Mouse (Mus musculus) ovary, adult 2 months (tissue): ENCODE results near the gene Vps4b. TPM values are rescaled to one million over a fixed set of nuclear protein-coding genes. Genes with fewer than 3 reads are reported as not detected.

Source experiments
- polyA plus RNA-seq: library from polyadenylated mRNA; depleted of rRNA; stranded (reverse); fragments of >200 nt; gene quantifications from 2 replicates; pipeline ENCODE4 v1.2.3, GENCODE M21; 2012; rRNA removed

Gene Vps4b
- 18.0 and 18.5 TPM in 2 replicates for polyA plus RNA-seq

DNA sequence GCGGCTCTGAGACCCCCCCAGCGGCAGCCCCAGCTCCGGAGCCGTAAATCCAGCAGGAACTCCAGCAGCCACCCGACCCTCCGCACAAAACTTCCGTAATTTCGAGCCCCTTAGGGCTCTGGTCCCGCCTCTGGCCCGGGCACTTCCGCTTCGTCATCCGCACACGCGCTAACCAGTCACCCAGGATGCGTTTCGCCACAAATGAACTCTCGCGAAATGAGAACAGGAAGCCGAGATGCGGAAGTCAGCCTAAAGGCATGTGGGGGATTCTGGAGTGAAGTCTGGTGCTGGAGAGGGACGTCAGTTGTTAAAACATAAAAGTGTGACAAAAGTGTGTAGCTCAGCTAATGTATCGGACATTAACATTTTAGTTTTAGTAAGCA is at the start of gene Vps4b:
Vps4b (minus strand) TSS at position 187 of the 383 bp plus-strand sequence.

DNA sequence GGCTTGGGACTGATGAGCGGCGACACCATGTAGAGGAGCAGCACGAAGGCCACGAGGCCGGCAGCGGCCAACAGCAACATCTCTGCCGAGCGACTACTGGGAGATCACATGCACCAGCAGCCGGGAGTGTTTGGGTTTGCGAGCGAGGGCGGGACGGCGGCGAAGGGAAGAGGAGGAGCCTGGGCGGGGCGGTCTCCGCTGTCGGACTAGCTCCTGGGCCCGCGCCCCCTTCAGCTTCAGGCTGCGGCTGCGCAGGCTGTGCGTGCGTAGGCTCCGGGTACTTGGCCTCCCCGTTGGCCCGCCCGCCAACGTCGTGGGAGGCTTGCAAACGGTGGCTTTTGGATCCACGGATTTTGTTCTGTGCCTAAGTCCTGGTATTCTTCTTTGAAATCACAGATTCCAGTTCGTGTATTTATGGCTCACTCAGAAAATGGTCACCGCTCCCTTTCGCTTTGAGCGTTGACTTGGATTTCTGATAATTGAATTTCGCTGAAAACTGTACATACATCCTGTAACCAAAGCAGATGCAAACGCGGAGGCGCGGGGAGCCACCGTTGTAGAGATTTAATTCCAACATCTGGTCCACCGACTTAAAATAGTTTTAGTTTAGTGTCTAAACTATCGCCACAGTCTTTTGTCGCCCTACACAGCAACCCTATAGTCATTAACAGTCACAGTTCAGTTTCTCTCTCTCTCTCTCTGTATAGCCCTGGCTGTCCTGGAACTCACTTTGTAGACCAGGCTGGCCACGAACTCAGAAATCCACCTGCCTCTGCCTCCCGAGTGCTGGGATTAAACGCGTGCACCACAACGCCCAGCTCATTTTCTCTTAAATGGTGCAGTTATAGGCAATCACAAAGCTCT is 36.7 kb downstream of the Vps4b start, which contains the start of gene Kdsr:
Kdsr (minus strand) TSS at position 156 of the 864 bp plus-strand sequence.

Other genes with a start within 250 kb of the Vps4b start
- 2.7 and 3.8 TPM in 2 replicates for gene Bcl2, start 82.5 kb downstream of the Vps4b start, polyA plus RNA-seq
- 29.2 and 29.7 TPM in 2 replicates for gene Kdsr, start 37.0 kb downstream of the Vps4b start, polyA plus RNA-seq
- 0.05 and 0.06 TPM in 2 replicates for gene Serpinb5, start 64.4 kb upstream of the Vps4b start, polyA plus RNA-seq
- gene Serpinb12, start 137.7 kb upstream of the Vps4b start, polyA plus RNA-seq, result 0.18 TPM in 1 of 2 replicates, not detected in the other
- gene Serpinb13, start 184.3 kb upstream of the Vps4b start, polyA plus RNA-seq, result not detected in 2 replicates